Mouse (Mus musculus) R1 (cell line): ENCODE measurements around the gene Hbp1.

Experiments used
- DNase-seq: peaks from one replicate; pipeline ENCODE4 v3.0.0-alpha.2; 2018; ENCODE audit warnings: low read depth, low spot score

Gene Hbp1

GRCm38 (mm10) chr12:31949759-31950658, at the start of gene Hbp1:
Gene Hbp1, minus strand, starts transcription at chr12:31950535.
- peak; percentile 100 for DNase-seq

DNA sequence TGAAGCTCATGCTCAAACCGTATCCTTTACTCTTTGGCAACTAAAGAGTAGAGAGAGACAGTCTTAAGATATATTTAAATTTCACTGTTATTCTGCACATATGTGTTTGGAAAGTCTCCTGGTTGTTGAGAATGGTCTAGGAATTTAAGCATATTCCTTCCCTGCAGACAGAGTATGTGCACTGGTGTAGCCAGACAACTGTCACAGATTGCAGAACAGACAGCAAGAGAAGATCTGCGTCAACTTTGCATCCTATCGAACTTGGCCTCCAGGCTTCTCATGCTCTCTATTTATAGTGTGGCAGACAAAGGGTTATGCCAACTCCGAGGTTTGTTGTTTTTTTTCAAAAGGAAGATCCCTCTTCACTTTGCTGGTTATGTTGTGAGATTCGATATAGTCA, 48.4 kb upstream of the Hbp1 start:
- no peak for DNase-seq

DNA sequence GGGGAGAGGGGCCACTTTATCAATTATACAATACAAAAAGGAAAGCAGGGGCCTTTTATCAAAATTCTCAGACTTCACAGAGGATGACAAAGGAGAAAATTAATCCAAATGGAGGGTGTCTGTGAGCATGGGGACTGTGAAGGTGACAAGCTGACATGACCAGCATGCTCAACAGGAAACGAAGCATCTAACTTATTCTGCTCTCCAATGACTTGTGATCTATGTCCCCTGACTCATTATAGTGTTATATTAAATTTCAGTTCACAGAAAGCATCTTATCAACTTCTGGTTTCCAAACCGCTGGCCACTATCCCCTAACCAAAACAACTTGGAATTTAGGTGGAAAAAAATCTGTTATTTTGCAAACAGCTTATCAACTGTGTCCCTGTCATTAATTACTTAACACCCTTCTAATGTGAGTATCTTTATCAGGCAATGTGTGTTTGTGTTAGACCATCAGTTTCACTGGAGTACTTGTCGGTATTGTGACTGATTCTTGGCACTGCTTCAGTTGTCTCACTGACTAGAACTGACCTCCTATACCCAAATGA, 47.1 kb upstream of the Hbp1 start:
- DNase-seq: no peak

- DNase-seq: no peak
These were observed 46.5 kb upstream of the Hbp1 start for GRCm38 (mm10) chr12:31996877-31997276.

- DNase-seq: no peak
These were observed 40.2 kb upstream of the Hbp1 start for GRCm38 (mm10) chr12:31990575-31990974.

DNA sequence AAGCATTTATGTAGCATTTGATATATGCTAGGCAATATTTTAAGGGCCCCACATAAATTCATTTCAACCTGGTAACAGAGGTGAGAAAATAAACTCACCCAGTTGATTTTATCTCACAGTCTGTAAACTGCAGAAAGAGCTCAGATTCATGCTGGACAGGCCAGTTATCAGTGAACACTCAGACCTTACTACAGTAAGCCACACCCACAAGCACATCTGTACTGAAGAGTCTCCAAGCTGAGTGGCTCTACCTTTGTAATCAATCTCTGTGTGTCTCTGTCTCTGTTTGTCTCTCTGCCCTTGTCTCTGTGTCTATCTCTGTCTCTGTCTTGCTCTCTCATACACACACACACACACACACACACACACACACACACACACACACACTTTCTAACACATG, 39.4 kb upstream of the Hbp1 start:
- DNase-seq: no peak

DNA sequence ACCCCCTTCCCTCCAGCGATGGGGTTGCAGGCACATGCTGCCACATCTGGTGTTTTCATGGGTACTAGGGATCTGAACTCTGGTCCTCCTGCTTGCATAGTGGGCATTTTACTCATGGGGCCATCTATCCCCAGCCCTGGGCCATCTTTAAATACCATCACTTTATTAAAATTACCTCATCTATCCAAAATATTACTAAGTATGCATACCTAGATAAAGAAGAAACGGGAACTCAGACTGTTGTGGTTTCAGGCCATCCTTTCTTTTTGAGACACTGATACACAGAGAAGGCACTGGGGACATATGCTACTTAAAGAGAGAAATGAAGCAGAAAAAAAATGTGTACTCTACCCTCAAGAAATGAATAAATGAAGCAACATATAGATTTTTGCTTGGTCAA, 36.1 kb upstream of the Hbp1 start:
- no peak for DNase-seq

DNA sequence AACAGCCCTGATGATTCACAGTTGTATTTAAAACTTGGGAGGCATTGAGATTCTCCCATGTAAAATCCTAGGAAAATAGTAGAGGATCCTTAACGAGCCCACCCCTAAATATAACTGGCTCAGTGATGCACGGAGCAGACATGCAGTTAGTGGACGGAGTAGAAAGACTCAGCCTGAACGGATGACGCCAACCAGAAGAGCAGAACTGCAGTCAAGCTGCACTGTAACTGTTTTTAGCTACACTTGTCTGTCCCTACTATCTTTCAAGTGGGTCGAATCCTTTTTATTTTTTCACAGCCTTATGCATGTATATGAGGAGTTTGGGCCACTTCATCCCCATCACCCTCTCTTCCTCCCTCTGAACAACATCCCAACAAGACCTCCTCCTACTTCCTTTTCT, 35.4 kb upstream of the Hbp1 start:
- no peak for DNase-seq

DNA sequence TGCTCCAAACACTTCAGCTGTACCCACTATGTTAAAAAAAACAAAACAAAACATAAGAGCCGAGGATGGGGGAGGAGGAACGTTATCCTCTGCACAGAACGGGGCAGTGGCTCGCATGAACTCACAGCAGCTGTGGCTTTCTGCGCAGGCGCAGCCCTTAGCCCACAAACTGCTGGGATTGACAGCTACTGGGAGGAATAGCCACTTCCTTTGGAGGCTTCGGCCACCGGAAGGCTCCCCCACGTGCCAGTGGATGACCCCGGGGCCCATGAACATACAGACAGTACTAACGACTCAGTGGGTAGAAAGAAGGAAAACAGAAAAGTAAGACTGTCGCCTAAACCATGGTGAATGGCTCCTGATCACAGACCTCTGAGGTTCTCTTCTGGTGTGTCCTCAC, 34.3 kb upstream of the Hbp1 start:
- no peak for DNase-seq

DNA sequence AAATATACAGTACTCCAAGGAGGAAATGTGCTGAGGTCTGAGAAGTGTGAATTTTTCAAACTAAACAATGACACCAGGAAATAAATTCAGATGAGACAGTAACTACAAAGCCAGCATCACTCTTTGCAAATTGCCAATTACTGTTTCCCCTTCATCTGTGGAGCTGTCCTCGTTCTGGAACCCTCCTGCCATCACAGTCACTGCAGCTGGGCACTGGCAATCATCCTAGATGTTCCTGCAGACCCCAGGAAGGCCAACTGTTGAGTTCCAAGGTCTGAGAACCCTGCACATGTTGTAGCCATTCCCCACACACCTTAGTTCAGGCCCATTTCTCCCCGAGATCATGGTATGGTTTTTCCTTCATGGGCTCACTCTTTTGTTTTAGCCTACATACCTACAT, 33.9 kb upstream of the Hbp1 start:
- no peak for DNase-seq

GRCm38 (mm10) chr12:31983769-31984168, 33.4 kb upstream of the Hbp1 start:
- no peak for DNase-seq

GRCm38 (mm10) chr12:31983238-31983637, 32.9 kb upstream of the Hbp1 start:
- no peak for DNase-seq

DNA sequence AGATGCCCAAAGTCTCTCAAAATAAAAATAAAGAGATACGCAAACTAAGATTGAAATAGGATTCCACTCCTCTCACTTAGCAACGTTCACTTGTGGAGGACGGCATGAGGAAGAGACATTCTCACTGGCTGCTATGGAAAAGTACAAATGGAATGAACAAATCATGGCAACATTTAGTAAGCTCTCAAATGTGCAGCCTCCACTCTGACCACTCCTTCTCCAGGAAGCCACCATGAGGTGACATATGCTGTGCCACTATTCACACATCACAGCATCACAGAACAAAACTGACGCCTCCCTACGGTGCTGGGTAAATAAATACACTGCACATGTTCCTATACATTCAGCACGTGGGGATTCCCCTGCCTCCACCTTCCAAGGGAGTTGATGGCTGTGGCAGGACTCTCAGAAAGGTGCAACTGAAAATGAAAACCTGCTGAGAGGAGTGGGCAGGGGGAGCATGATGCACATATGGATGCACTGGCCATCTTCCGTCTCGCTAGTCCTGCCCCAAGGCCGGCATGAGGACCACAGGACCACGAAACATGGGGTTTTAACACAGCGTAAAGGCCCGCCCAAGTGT, 27.4 kb upstream of the Hbp1 start:
- DNase-seq: no peak

DNA sequence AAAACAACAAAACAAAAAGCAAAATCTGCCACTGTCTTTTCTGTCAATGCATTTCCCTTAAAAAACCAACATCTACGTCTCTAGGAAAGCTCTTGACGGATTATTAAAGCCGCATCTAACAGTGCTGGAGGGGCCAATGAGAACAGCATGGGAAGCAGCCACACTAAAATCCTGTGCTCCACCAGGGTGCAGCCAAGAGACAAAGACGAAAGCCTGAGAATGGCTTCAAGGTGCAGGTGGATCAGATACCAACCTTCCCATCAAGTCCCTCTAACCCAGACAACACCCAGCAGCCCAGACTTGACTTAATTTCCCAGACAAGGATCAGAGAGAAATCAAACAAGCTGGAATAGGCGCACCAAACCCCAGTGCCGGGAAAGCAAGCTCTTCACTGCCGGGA, 26.2 kb upstream of the Hbp1 start:
- DNase-seq: peak; percentile 36

- DNase-seq: no peak
These were observed 23.3 kb upstream of the Hbp1 start for GRCm38 (mm10) chr12:31973473-31974172.

DNA sequence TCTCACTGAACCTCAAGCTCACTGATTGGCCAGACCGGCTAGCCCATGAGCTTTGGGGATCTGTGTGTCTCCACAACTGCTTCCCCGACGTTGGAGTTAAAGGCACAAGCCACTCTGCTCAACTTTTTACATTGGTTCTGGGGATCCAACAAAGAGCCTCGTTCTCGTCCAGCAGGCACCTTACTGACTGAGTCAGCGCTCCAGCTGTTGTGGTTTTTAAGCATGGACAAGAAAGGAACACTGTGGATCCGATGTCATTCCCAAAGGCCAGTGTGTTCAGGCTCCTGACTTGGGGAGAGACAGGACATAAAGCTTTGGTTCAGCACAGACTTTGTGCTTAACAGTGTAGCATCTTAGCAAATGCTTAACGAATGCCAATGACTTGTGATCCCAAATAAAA, 21.2 kb upstream of the Hbp1 start:
- DNase-seq: no peak

DNA sequence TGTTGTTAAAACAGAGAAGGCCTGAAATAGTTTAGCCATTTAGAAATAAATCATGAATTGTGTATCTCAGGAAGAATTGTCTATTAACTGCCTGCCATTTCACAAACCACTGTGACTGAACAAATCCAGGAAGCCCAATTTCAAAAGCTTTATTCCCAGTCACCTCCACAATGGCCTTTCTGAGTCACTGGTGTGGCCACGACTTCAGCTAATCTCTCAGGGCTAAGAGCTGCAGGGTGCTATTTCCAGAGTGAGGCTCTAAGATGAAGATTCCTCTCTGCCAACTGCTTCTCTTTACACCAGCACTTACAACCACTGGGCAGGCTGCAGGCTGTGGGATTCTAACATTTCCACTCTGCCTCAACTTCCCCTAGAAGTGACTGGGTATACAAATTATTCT, 18.8 kb upstream of the Hbp1 start:
- no peak for DNase-seq

GRCm38 (mm10) chr12:31967536-31967935, 17.2 kb upstream of the Hbp1 start:
- DNase-seq: peak; percentile 73

GRCm38 (mm10) chr12:31966405-31966804, 16.1 kb upstream of the Hbp1 start:
- DNase-seq: no peak

DNA sequence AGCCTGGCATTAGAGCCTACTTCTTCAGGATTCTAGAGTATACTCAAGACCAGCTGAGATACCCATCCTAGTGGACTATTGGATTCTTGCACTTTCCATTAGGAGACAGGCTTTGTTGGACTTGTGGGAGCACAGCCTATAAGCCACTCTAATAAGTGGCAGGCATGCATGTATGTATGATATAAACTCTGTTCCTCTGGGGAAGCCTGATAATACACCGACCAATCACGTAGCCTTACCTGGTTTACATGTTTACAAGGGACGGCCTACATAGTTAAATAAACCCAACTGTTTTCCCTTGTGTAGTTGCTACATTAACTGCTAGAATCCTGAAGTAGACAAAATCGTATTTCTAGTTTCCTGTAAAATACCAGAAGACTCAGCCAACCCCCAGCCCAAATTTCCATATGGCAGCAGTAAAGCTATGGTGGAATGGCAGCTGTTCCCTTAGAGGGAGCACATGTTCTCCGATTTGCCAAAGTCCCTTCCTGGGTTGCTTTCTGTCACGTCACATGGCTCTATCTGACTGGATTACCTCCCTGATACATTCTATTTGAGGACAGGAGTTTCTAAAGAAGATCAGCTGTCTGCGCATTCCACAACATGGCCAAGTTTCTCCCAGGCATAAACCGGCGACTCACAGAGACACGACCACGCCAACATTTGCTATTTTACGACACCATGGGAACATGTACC, 15.3 kb upstream of the Hbp1 start:
- DNase-seq: no peak

DNA sequence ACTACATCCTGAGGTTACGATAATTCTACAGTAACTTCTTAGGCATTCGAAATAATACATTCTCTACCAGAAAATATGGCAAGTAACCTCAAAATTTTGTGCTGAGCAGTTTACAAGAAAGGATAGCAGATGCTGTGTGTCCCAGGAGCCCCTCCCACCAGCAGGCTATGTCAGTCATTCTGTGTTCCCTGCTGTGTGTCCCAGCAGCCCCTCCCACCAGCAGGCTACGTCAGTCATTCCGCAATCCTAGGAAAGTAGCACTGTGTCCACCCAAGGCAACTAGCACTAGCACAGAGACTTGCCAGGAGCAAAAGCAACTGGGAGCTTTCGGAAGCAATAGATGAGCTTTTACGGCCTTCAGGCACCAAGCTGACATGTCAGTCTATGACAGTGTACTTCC, 13.7 kb upstream of the Hbp1 start:
- peak; percentile 59 for DNase-seq

DNA sequence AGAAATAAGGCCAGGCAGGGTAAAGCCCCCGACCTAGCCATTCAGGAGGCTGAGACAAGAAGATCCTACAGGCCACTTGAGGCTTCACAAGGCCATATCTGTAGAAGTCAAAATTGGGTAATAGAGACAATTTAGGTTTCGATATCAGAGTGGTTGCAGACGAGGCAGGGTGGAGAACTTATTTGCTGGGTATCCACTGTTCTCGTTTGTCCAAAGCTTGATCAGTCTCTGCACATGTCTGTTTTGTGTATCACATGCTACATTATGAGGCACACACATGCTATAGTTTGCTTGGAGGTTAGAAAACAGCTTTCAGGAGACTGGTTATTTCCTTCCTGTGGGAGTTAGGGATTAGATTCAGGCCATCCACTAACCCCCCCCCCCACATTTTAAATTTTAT, 5.5 kb upstream of the Hbp1 start:
- no peak for DNase-seq
